Mouse (Mus musculus): Measurements from ENCODE around the gene H2al2a. TPM values are rescaled to one million over a fixed set of nuclear protein-coding genes. Genes with fewer than 3 reads are reported as not detected.

H2al2a gene
- polyA plus RNA-seq, 1 experiment from 2014 or later, result not detected

DNA sequence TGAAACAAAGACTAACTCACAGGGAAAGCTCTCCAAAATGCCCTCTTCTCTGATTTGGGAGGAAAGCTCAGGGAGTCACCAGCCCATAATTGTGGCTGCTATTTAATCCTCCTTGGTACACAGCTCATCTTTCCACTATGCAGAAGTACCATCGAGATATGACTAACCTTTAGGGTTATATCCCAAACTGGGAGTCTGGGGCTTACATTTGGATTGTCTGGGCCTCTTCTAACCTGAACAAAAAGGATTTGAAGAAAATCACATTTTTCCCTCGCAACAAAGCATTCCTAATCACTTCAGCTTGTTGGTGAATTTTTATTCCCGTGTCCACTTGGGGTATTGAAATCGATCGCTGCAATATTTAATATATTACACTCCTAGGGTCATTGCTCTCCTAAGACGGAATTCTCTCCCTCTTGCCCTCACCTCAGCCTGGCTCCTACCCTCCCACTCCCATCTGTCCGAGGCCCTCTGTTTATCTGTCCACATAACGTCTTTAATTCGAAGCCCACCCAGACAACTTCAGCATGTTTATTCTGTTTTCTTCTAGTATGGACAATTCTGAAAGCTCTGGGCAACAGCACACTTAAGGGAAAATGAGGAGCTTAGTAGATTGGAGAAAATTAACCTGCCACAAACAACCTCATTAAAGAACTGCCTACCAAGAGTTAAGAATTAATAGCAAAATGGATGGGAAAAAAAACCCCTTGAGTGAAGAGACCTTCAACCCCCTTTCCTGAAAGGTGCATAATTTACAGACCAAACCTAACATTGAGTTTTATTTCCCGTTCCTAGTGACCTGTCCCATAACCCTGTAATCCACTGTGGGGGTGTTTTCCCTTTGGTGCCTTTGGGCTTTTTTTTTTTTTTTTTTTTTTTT lies 37.9 kb upstream of the H2al2a start:
- Histone ChIP-seq H3K9me3 (no peaks in the 10 kb centered on the region), H3K4me2 (no peak overlapping the region), H3K27ac (no peak overlapping the region), H3K36me3 (no peaks in the 10 kb centered on the region), H3K9ac (no peak overlapping the region), H3K4me3 (no peak overlapping the region), H3K27me3 (no peaks in the 10 kb centered on the region), H3K4me1 (peaks cover 27% of the 10 kb centered on the region)
- 81% methylated on average over 10 of the region's 10 CpGs for WGBS
- no peak for ATAC-seq (ENCODE audit: borderline replicate concordance, extremely low read depth, low FRiP score, low TSS enrichment)

DNA sequence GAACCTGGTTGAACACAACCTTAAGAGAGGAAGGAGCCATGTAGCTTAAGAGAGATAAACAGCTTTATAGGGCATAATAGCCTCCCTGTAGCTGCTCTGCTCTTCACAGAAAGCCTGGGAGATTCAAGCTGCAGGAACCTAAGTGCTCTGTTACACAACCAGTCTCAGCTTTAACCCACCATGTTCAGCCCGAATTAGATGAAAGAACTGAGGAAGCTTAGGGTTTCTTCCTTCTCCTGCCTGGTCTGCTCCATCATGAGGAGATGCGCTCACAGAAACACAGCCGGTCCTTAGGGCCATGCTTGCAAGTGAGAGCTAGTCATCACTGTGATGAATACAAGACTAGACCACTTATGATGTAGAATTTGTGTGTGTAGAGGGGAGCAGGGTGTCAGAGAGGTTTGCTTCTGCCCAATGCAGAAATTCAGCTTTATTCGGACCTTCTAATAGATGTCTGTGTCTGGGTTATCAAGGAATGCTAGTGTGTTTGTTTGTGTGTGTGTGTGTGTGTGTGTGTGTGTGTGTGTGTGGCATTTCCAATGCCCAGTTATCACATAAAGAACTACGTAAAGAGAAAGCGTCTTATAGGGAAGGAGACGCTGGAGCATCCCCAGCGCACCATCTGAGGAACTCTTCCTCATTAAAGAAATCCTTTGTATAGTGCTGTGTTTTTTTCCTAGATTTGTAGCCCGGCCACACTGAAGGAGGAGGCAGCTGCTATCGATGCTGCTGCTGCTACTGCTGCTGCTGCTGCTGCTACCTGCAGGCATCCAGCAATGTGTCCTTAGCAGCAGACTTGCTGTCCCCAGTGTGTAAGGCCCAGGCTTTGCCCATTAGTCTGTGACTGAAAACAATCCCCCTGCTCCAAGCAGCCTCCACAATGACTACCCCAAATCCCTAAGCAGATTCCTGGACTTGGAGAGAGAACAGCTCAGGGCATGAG lies 36.7 kb upstream of the H2al2a start:
- Histone ChIP-seq H3K27ac (no peak overlapping the region), H3K9me3 (no peaks in the 10 kb centered on the region), H3K27me3 (no peaks in the 10 kb centered on the region), H3K36me3 (no peaks in the 10 kb centered on the region), H3K4me1 (peaks cover 19% of the 10 kb centered on the region), H3K4me2 (no peak overlapping the region), H3K9ac (no peak overlapping the region), H3K4me3 (no peak overlapping the region)
- 70% methylated on average over 10 of the region's 10 CpGs for WGBS
- ATAC-seq (ENCODE audit: borderline replicate concordance, extremely low read depth, low FRiP score, low TSS enrichment), result no peak

DNA sequence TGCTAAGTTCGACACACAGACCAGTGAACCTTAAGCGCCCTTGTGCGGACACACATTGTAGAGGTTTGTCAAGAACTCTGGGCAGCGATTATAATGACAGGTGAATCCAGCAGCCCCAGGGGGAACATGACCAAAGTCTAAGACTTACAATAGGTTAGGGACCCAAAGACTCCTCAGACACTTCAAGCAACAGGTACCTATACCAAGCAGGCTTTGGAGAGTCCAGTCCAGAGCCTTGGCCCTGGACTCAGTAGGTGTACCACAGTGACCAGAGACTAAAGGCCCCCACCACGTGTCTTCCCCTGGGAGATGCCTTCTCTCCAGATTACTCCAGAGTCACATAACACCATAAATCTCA lies 35.8 kb upstream of the H2al2a start:
- H3K9ac ChIP-seq, result no peak overlapping the region
- no peaks in the 10 kb centered on the region for H3K27me3 ChIP-seq
- no peak overlapping the region for H3K4me2 ChIP-seq
- no peak for ATAC-seq (ENCODE audit: borderline replicate concordance, extremely low read depth, low FRiP score, low TSS enrichment)
- no peak overlapping the region for H3K4me3 ChIP-seq
- 66% methylated on average over 5 of the region's 5 CpGs for WGBS
- no peaks in the 10 kb centered on the region for H3K9me3 ChIP-seq
- no peak overlapping the region for H3K27ac ChIP-seq
- no peaks in the 10 kb centered on the region for H3K36me3 ChIP-seq
- peaks cover 19% of the 10 kb centered on the region for H3K4me1 ChIP-seq

DNA sequence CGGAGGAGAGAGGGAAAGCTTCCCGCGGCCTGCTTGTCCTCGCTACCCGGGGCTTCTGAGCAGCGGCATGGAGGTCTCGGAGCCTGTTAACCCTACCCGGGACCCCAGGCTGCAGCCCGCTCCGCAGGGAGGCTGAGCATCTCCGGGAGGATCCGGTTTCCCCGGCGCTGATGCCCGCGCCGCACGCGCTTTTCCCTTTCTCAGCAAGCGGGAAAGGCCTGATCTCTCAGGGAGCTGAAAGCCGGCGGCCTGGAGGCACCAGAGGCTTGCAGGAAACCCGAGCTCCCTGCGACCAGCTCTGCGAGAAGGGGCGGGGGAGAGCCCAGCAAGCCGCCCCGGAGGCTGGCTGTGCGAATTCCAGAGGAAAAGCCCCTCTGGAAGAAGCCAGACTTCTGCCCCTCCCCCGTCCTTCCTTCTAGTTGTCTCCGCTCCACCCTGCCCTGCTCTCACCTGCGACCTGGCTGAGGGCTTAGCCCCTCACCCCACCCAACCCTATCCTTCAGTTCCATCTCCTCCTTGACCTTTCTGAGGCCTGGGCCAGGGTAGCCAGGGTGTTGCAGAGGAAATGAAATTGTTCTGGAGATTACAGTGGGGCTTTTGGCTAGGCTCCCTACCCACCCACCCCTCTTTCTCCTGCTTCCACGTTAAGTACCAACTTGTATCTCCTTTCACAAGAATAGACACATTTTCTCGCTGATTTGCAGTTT lies 35.2 kb upstream of the H2al2a start:
- no peak for ATAC-seq (ENCODE audit: borderline replicate concordance, extremely low read depth, low FRiP score, low TSS enrichment)
- peak overlapping the region; percentile 42 for H3K9ac ChIP-seq
- peak overlapping the region; percentile 79 for H3K4me2 ChIP-seq
- no peaks in the 10 kb centered on the region for H3K36me3 ChIP-seq
- WGBS, result 4% methylated on average over 34 of the region's 34 CpGs
- peak overlapping the region; percentile 36 for H3K4me3 ChIP-seq
- no peaks in the 10 kb centered on the region for H3K27me3 ChIP-seq
- peaks cover 21% of the 10 kb centered on the region for H3K4me1 ChIP-seq
- no peaks in the 10 kb centered on the region for H3K9me3 ChIP-seq
- H3K27ac ChIP-seq, result 0 out of 2 replicates have a peak overlapping the region, but pooled peaks have one; percentile 25

DNA sequence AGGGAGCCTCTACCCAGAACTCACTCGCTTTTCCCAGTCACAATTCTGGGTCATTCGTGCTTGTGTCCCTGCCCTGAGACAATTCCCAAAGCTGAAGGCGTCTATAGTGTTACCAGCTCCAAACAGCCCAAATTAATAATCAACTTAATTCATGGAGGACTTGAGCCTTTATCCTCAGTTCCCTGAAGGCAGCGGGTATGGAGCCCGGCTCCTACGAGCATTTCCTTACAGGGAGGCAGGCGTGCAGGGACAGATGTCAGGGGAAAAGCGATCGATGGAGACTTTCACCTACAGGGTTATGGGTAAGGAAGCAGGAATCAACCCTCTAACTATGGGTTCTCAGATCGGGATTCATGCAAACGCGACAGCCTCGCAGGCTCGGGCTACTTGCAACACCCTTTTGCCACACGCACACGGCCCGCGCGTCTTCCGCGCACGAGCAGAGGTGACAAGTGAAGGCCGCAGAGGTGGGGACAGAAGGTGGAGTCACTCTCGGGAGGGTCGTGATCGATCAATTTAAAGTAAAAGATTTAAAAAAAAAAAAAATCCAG lies 34.6 kb upstream of the H2al2a start:
- H3K27ac ChIP-seq, result no peak overlapping the region
- no peaks in the 10 kb centered on the region for H3K36me3 ChIP-seq
- H3K4me2 ChIP-seq, result peak overlapping the region; percentile 79
- WGBS, result 13% methylated on average over 26 of the region's 26 CpGs
- H3K9me3 ChIP-seq, result no peaks in the 10 kb centered on the region
- H3K4me3 ChIP-seq, result peak overlapping the region; percentile 36
- H3K9ac ChIP-seq, result peak overlapping the region; percentile 42
- ATAC-seq (ENCODE audit: borderline replicate concordance, extremely low read depth, low FRiP score, low TSS enrichment), result no peak
- no peaks in the 10 kb centered on the region for H3K27me3 ChIP-seq
- peaks cover 23% of the 10 kb centered on the region for H3K4me1 ChIP-seq

DNA sequence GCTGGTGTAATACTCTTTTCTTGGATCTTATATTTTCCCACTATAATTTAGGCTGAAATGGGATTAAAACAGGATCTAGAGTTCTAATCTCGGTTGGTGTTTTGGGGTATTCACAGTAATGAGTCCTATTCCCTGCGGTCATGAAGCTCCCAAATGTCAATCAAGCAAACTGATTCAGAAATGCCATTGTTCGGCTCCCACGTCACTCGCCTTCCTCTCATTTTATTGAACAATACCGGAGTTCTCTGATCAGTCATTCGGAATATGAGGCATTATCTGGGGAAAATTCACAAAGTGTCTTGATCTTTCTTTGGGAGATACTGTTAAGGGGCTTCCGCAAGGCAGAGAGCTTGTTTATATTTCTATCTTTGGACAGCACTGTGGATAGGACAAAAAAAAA lies 33.8 kb upstream of the H2al2a start:
- H3K4me2 ChIP-seq, result peak overlapping the region; percentile 79; the same call in 1 of the 2 replicates
- no peak overlapping the region for H3K9ac ChIP-seq
- ATAC-seq (ENCODE audit: borderline replicate concordance, extremely low read depth, low FRiP score, low TSS enrichment), result no peak
- H3K4me1 ChIP-seq, result peaks cover 27% of the 10 kb centered on the region
- no peaks in the 10 kb centered on the region for H3K27me3 ChIP-seq
- no peaks in the 10 kb centered on the region for H3K9me3 ChIP-seq
- H3K4me3 ChIP-seq, result no peak overlapping the region
- H3K36me3 ChIP-seq, result no peaks in the 10 kb centered on the region
- 61% methylated on average over 8 of the region's 8 CpGs for WGBS
- H3K27ac ChIP-seq, result no peak overlapping the region

DNA sequence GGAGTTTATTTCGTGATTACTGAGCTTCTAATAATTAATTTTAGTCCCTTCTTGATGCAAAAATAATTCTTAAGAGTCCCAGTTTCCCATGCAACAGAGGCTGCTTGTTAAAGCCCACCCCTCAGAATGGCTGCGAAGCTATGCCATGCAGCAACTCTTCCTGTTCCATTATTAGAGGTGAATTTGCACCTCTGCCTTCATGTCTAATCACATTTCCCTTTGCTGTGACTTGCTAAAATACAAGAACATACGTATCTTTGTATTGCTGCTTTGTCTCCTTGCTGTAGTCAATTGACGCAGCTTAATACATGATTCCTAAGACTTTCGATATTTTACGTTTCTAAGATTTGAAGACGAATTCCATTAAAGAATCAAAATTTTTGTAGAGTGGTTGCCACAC lies 32.9 kb upstream of the H2al2a start:
- Histone ChIP-seq H3K4me3 (no peak overlapping the region), H3K36me3 (no peaks in the 10 kb centered on the region), H3K9ac (no peak overlapping the region), H3K27ac (no peak overlapping the region), H3K4me2 (no peak overlapping the region), H3K27me3 (no peaks in the 10 kb centered on the region), H3K9me3 (no peaks in the 10 kb centered on the region), H3K4me1 (peaks cover 31% of the 10 kb centered on the region)
- WGBS, result 92% methylated on average over 7 of the region's 7 CpGs
- ATAC-seq (ENCODE audit: borderline replicate concordance, extremely low read depth, low FRiP score, low TSS enrichment), result no peak

DNA sequence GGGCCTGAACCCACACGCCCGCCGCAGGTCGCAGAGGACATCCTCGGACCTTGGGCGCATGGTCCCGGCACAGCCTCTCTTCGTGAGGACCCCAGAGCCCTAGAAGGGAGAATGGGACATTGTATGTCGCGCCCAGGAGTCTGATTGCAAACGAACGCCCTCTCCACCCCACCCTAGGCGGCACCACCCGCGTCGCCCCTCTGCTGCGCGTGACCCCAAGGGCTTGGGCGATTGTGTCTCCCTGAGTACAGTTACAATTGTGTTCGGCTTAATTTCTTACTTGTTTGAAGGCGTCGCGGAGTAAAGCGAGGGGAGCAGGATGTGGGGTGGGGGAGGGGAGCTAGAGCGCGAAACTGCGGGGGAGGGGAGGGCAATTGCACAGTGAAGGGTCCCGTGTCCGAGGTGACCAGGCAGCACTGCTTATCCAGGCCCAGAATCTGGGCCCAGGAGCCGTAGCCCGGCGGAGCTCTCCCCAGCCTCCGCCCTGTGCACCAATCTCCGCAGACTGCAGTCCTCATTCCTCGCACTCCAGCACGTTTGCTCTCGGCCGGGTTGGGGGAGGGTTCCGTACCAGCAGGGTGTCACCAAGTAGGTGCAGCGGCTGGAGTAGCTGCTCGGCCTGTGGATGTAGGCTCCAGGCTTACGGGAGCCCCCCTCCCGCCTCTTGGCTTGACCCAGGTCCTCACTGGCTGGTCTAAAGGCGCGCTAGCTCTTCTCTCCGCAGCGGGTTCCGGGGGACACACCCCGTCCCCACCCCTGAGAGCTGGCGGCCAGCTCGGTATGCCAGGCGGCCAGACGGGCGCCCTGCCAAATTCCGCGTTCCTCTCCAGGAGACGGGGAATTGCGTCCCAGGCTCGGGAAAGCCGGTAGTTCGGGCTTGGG lies 31.6 kb upstream of the H2al2a start:
- Histone ChIP-seq H3K27me3 (no peaks in the 10 kb centered on the region), H3K4me1 (peaks cover 31% of the 10 kb centered on the region), H3K36me3 (no peaks in the 10 kb centered on the region), H3K9me3 (no peaks in the 10 kb centered on the region), H3K4me2 (peak overlapping the region; percentile 94), H3K9ac (peak overlapping the region; percentile 93), H3K27ac (peak overlapping the region; percentile 99), H3K4me3 (peak overlapping the region; percentile 61)
- ATAC-seq (ENCODE audit: borderline replicate concordance, extremely low read depth, low FRiP score, low TSS enrichment), result peak; percentile 89
- WGBS, result 0% methylated on average over 61 of the region's 61 CpGs

DNA sequence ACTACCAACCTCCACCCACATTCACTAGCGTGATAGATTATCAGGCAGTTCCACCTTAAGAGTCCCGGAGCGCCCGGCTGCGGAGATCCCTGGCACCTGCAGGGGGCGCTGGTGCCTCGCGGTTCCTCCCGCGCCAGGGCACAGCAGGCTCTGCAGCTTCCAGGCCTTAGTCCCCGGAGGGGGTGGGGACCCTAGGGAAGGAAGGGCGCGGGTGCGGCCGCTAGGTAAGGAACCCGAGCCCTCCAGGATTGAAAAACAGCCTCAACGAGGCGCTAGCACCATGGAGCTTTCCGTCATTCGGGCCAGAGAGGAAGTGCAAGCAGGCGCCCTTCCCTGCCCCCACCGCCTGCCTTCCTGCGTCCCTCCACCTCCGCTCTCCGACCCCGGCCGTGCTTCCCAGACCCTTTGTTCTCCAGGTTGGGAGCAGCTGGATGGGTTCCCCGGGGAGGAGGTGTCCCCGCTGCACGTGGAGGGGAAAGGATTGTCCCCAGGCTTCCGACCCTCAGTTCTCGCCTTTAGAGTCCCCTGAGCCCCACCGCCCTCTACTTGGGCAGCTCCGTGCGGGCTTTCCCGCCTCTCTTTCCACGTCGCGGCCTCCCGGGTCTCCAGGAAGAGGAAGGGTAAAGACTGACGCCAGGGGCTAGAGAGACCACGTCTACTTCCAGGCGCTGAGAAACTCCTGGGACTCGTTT lies 30.8 kb upstream of the H2al2a start:
- no peaks in the 10 kb centered on the region for H3K9me3 ChIP-seq
- H3K9ac ChIP-seq, result peak overlapping the region; percentile 93
- peak overlapping the region; percentile 99 for H3K27ac ChIP-seq
- H3K27me3 ChIP-seq, result no peaks in the 10 kb centered on the region
- no peaks in the 10 kb centered on the region for H3K36me3 ChIP-seq
- peak overlapping the region; percentile 94 for H3K4me2 ChIP-seq
- H3K4me1 ChIP-seq, result peaks cover 31% of the 10 kb centered on the region
- under 1% methylated on average over 44 of the region's 44 CpGs for WGBS
- peak; percentile 90 for ATAC-seq (ENCODE audit: borderline replicate concordance, extremely low read depth, low FRiP score, low TSS enrichment)
- peak overlapping the region; percentile 61 for H3K4me3 ChIP-seq

Measured in lung, embryonic 15.5 days (tissue).